Mouse (Mus musculus): ENCODE results near the gene Prm2.

The Prm2 gene

GRCm38 (mm10) chr16:10776322-10776721 is 19.6 kb downstream of the Prm2 start:
- no peak for DNase-seq (ENCODE audit: low spot score in 2 of 2)

DNA sequence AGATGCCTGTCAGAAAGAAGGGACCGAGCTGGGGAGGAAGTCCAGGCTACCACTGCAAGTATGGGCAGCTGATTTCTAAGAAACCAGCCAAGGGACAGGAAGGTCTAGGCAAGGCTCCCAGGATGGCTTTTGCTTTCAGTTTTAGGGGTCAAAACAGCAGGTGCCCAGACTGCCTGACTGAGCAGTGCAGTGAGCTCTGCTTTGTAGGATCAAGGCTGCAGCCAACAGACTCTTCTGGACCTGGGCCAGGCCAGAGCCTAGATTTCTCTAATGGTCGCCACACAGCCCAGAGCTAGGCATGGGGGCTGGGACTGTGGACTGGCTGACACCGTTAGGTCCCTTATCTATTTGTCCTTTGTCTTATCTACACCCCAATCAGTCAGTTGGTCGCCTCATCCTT is 21.2 kb downstream of the Prm2 start:
- no peak for DNase-seq (ENCODE audit: low spot score in 2 of 2)

DNA sequence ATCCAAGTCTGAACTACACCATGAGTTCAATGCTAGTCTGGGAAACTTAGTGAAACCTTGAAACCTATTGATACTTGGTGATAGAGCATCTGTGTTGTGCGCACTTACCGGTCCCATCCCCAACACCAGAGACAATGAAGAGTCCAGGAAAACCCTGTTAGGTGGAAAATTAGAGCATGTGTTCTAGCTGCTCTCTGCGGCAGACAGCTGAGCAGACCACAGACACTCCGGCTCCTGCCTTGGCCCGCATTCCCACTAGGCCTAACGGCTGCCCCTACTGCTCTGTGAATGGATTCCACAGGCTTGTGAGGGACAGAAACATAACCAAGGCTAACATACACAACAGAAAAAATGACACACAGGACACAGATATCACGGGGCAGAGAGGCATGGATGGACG is 22.4 kb downstream of the Prm2 start:
- no peak for DNase-seq (ENCODE audit: low spot score in 2 of 2)

DNA sequence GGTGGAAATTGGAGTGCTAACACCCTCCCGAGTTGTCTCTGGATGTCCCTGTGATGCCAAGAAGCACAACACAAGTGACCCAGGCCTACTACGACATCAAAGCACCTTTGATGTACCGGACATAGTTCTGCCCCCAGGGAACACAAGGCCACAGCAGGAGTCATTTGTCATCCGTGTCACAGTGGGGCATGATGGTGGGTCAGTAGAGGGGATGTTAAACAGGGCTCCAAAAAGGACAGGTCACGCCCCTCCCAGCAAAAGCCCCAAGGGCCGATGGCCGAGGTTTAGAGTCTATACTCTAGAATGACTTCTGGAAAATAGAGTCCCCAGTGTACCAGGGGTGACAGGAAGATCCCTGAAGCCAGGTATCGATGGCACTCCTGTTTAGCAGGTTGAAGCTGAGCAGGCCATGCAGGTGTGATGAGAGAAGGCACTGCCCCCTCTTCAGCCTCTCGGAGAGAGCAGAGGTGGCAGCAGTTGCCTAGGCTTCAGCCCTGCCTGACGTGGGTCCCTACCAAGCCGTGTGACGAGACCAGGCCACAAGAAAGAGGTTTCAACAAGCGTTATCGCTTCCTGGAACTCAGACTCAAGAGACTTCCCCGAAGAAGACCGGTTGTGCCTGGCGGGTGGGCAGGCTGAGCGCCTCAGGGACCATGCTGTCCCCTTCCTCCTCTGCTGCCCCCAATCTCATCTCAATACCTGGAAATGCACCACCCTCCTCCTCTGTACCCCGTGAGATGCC is 24.0 kb downstream of the Prm2 start:
- no peak for DNase-seq (ENCODE audit: low spot score in 2 of 2)

DNA sequence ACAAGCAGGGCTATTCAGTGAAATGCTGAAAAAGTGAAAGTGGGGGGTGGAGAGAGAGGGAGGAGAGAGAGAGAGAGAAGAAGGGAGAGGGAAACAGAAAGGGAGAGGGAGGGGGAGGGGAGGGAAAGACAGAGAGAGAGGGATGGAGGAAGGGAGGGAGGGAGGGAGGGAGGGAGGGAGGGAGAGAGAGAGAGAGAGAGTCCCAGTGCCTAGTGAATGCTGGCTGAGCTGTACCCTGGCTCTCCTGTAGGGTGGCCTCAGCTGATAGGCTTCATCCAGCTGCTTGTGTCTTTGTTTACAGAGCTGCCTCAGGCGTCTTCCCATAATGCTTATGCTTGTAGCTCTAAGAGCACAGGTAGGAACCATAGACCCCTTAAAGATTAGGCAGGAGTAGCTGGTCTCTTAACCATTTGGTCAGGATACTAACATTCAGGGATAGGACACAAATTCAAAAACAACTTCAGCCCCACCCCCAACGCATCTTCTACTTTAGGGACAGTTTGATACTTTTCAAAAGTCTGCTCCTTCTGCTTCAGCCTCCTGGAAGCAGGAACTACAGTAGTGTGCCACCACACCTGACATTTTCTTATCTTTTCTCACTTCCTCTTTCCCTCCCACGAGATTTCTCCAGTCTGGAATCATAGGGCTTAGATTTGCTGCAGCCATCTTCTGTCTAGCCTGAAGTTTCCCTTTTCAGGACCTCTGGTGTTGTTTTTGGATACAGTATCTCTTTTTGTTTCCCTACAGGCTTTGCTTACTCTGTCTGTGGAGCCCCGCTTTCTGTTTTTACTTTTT is 25.2 kb downstream of the Prm2 start:
- DNase-seq (ENCODE audit: low spot score in 2 of 2) = no peak

DNA sequence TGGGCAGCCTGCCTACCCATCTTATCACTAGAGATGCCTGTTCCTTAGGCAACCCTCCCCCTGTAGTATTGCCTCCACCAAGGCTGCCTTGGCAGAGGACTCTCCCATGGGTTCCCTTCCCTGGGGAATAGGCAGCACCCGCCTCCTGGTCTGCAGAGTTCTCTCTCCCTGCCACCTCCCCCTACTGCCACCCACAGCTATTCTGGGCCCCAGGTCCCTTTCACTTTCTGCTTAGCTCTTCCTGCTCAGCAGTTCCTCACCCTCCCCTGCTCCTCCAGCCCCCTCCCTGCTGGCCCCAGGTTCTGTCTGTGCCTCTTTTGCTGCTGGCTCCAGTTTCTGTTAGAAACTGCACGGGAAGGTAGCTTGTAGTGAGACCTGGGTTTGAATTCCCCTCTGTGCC is 26.3 kb downstream of the Prm2 start:
- no peak for DNase-seq (ENCODE audit: low spot score in 2 of 2)

DNA sequence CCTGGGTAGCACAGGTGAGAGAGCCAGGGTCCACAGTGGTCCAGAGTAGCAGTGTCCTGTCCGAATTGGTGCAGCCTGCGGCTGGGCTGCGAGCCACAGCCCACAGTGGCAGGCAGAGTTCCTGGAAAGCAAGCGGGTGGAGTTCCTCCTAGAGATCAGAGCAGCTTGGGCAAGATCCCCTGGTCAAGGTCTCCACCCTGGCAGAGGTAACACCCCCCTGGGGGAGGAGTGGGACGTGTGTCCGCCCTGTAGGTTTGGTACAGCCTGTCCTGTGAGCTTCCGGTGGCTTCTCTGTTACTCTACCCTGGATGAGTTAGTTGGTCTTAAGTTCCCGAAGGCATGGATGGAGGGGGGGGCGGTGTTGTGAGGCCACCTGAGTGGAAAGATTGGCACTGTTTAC is 27.1 kb downstream of the Prm2 start:
- no peak for DNase-seq (ENCODE audit: low spot score in 2 of 2)

DNA sequence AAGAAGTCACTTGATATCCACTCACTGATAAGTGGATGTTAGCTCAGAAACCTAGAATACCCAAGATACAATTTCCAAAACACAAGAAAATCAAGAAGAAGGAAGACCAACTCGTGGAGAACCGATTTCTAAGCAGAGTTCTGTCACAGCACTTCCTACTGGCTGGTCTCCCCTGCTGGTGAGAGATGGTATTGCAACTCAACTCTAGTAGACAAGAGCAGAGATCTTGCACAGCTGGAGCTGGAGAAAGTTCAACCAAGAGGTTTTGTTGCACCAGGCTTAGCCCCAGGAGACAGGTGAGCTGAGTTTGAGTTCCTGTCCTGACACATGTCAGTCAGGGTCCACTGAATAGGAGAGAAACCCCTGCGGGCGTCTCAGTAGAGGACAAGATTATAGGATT is 28.8 kb downstream of the Prm2 start:
- peak; percentile 47 for DNase-seq (ENCODE audit: low spot score in 2 of 2)

DNA sequence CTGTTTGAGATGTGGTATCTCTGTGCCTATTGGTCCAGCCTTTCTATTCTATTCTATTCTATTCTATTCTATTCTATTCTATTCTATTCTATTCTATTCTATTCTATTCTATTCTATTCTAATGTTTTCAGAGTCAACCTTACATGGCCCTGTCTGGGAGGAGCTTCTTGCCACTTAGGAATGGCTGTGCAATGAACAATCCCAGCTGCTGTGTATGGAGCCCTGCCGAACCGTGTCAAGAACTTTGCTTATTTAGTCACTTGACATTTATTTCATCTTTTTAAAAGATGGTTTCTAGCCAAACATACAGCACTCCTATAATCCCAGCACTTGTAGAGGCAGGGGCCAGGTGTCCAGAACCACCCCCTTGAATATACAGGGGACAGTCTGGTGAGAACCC is 31.6 kb downstream of the Prm2 start:
- DNase-seq (ENCODE audit: low spot score in 2 of 2) = no peak

DNA sequence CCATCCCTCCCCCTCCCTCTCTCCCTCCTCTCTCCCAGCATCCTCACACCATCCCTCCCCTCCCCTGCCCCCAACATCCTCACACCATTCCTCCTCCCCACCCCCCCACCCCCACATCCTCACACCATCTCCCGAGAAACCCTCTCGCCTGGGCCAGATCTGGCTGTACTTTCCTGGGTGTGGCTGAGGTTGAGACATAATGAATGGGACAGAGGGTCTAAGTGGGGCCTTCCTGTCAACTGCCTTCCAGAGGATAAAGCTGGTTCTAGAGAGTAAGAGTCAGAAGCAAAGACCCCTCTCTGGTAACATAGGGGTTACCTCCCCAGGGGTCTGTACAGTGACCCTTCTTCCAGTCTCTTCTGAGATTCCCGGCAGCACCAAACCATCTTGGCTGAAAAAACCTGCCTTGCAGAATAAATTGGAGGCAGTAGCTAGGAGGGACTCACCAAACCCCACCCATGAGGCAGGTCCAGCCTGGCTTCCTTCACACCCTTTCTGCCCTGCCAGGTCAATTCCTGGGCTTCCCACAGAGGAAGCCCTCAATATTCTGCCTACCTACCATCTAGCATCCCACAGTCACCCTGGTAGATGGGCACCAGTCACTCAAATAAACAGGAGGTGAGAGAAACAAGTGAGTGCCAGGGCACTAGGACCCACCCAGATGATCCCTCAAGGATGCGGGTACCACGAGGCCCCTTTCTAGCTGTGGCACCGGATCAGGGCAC is 32.2 kb downstream of the Prm2 start:
- no peak for DNase-seq (ENCODE audit: low spot score in 2 of 2)

- DNase-seq (ENCODE audit: low spot score in 2 of 2) = no peak
Measured at GRCm38 (mm10) chr16:10762569-10763180, 33.3 kb downstream of the Prm2 start.

DNA sequence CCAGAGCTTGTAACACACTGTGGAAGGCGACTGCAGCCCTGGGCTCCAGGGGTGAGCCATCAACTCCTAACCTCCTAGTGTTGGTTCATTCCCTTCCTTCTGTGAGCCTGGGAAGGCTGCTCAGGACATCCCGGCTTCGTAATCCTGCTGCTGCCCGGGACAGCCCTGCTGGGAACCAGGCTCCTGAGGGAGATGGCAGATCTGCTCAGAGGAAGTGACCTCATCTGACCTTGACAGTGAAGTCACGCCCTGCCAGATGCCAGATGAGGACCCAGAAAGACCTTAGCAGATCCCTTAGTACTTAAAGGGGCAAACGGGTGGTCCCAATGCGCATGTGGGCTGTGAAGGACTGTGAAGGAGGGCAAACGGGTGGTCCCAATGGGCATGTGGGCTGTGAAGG is 34.8 kb downstream of the Prm2 start:
- DNase-seq (ENCODE audit: low spot score in 2 of 2) = no peak

GRCm38 (mm10) chr16:10756168-10756567 is 39.8 kb downstream of the Prm2 start:
- DNase-seq (ENCODE audit: low spot score in 2 of 2) = no peak

DNA sequence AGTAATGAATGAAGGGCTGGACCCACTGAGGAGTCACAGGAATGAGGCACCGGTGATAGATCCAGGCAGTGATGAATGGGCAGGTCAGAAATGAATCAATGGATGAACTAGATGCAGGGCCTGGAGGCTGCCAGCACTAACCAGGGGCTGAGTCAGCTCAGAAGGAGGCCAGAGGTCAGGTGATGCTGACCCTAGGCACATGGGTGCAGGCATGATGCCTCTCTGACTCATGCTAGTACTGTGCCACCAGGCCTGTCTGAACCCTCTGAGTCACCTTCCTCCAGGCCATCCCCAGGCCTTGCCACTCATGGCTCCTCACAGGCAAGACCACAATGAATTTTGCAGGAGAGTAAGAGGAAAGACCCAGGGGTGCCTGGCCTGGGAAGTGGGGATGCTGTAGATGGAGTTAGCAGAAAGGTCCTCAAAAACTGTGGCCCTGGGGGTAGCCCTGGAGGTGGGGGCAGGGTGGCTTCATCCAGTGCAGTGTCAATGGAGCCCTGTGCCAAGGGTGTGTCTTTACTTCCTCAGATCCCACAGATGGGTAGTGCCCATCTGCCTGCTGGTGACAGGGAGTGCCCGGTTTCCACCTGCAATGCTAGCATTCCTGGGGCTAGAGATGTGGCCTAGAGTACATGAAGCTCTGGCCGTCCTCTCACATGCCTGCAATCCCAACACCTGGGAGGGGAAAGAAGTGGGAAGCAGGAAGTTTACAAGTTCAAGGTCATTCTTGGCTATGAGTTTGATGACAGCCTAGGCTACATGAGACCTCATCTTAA is 41.2 kb downstream of the Prm2 start:
- peak; percentile 34 to 62 for DNase-seq (ENCODE audit: low spot score in 2 of 2)

DNA sequence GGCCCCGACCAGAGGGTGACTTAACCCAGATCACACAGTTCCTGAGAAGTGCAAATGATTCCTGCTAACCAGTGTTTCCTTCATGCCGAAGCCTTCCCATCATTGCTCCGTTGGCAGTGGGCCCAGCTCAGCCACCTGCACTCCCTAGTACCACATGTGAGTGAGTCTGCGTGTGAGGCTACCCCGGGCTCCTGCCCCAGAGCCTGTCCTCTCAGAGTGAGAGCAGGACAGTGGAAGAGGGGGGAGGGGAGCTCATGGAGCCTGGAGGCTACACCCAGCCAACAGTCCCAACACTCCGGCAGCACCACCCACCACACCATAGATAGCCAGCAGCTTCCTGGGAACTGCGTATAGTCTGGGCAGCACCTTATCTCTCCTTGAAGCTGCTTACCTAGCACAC is 46.1 kb downstream of the Prm2 start:
- no peak for DNase-seq (ENCODE audit: low spot score in 2 of 2)

- DNase-seq (ENCODE audit: low spot score in 2 of 2) = no peak
Measured at GRCm38 (mm10) chr16:10749226-10749625, 46.7 kb downstream of the Prm2 start.

All from urinary bladder, adult 18-20 months (tissue).